Mouse (Mus musculus) MEL (cell line): ENCODE measurements around the gene Pkdcc. TPM values are rescaled to one million over a fixed set of nuclear protein-coding genes. Genes with fewer than 3 reads are reported as not detected.

Source experiments
- DNase-seq: peaks from one replicate; pipeline ENCODE4 v3.0.0; 2011; ENCODE audit warnings: low read depth, low spot score
- H3K27ac ChIP-seq: 2 replicates; pipeline ENCODE4 v1.5.1; 2012; ENCODE audit warnings: low read depth, mild to moderate bottlenecking, control low read depth, low read length, moderate library complexity; ENCODE audit not compliant: control insufficient read depth
- H3K27me3 ChIP-seq, 2 experiments: fragments of 150-350 bp in 1 of 2; sonication (generic) in 1 of 2; 2 replicates each; pipeline ENCODE4 v1.6.1; 2012; ENCODE audit warnings: low read length in 2 of 2, mild to moderate bottlenecking in 2 of 2, improper control_type of control experiment in 1 of 2, moderate library complexity in 1 of 2; ENCODE audit not compliant: insufficient read depth in 2 of 2, control insufficient read depth in 1 of 2
- H3K36me3 ChIP-seq, 2 experiments: 2 replicates each; pipeline ENCODE4 v1.6.1; 2012 to 2014; ENCODE audit warnings: low read length in 2 of 2, improper control_type of control experiment in 1 of 2, inconsistent platforms in 1 of 2, mild to moderate bottlenecking in 1 of 2; ENCODE audit not compliant: insufficient read depth in 2 of 2, control insufficient read depth in 1 of 2
- H3K4me1 ChIP-seq, 2 experiments: fragments of 150-350 bp in 1 of 2; sonication (generic) in 1 of 2; 2 replicates each; pipeline ENCODE4 v1.6.1; 2012; ENCODE audit warnings: low read length in 2 of 2, improper control_type of control experiment in 1 of 2, mild to moderate bottlenecking in 1 of 2; ENCODE audit not compliant: insufficient read depth in 2 of 2, control insufficient read depth in 1 of 2
- H3K4me3 ChIP-seq, 2 experiments: fragments of 150-350 bp in 1 of 2; sonication (generic) in 1 of 2; 2 replicates each; pipeline ENCODE4 v1.5.1; 2012; ENCODE audit warnings: low read depth in 2 of 2, low read length in 2 of 2, mild to moderate bottlenecking in 2 of 2, moderate library complexity in 2 of 2, control low read depth in 1 of 2, improper control_type of control experiment in 1 of 2; ENCODE audit not compliant: control insufficient read depth in 1 of 2, insufficient read depth in 1 of 2
- H3K79me2 ChIP-seq: 2 replicates; pipeline ENCODE4 v1.6.1; 2012; ENCODE audit warnings: mild to moderate bottlenecking, low read length, moderate library complexity; ENCODE audit not compliant: control insufficient read depth, poor library complexity, insufficient read depth
- H3K9ac ChIP-seq: 2 replicates; pipeline ENCODE4 v1.6.1; 2012; ENCODE audit warnings: low read depth, mild to moderate bottlenecking, control low read depth, low read length, moderate library complexity; ENCODE audit not compliant: control insufficient read depth, poor library complexity, severe bottlenecking
- H3K9me3 ChIP-seq: fragments of 150-350 bp; sonication (generic); replicated peaks from 2 replicates; pipeline ENCODE4 v1.6.1; 2012; ENCODE audit warnings: mild to moderate bottlenecking, low read length, improper control_type of control experiment, moderate library complexity; ENCODE audit not compliant: insufficient read depth
- BHLHE40 ChIP-seq: IDR thresholded peaks from 2 replicates; pipeline ENCODE4 v1.6.1; 2012; ENCODE audit warnings: low read depth, mild to moderate bottlenecking, inconsistent platforms, low read length, improper control_type of control experiment, borderline replicate concordance
- CHD2 ChIP-seq: IDR thresholded peaks from 2 replicates; pipeline ENCODE4 v1.6.1; 2011; ENCODE audit warnings: low read length, improper control_type of control experiment
- E2F4 ChIP-seq: IDR thresholded peaks from 2 replicates; pipeline ENCODE4 v1.6.1; 2011; ENCODE audit warnings: low read depth, low read length, improper control_type of control experiment, borderline replicate concordance
- ELF1 ChIP-seq: IDR thresholded peaks from 2 replicates; pipeline ENCODE4 v1.6.1; 2014; ENCODE audit warnings: low read depth, mild to moderate bottlenecking, inconsistent platforms, low read length, improper control_type of control experiment, moderate library complexity
- ETS1 ChIP-seq: IDR thresholded peaks from 2 replicates; pipeline ENCODE4 v1.6.1; 2012; ENCODE audit warnings: low read depth, mild to moderate bottlenecking, inconsistent platforms, low read length, improper control_type of control experiment, moderate library complexity
- GATA1 ChIP-seq: IDR thresholded peaks from 2 replicates; pipeline ENCODE4 v1.6.1; 2011; ENCODE audit warnings: low read depth, low read length, improper control_type of control experiment
- HCFC1 ChIP-seq: IDR thresholded peaks from 2 replicates; pipeline ENCODE4 v1.6.1; 2012; ENCODE audit warnings: low read depth, mild to moderate bottlenecking, inconsistent platforms, low read length, improper control_type of control experiment, moderate library complexity
- JUND ChIP-seq: IDR thresholded peaks from 2 replicates; pipeline ENCODE4 v1.6.1; 2011; ENCODE audit warnings: low read depth, mild to moderate bottlenecking, improper control_type of control experiment, low read length
- MAFK ChIP-seq: IDR thresholded peaks from 2 replicates; pipeline ENCODE4 v1.6.1; 2011; ENCODE audit warnings: low read depth, mild to moderate bottlenecking, low read length, improper control_type of control experiment, borderline replicate concordance
- MAX ChIP-seq: IDR thresholded peaks from 2 replicates; pipeline ENCODE4 v1.6.1; 2011; ENCODE audit warnings: low read length, improper control_type of control experiment
- MYC ChIP-seq: IDR thresholded peaks from 2 replicates; pipeline ENCODE4 v1.6.1; 2011; ENCODE audit warnings: low read depth, mild to moderate bottlenecking, low read length, improper control_type of control experiment, moderate library complexity
- POLR2AphosphoS2 ChIP-seq: IDR thresholded peaks from 2 replicates; pipeline ENCODE4 v1.6.1; 2011; ENCODE audit warnings: low read length, improper control_type of control experiment
- POLR2AphosphoS5 ChIP-seq: IDR thresholded peaks from 2 replicates; pipeline ENCODE4 v1.6.1; 2012; ENCODE audit warnings: low read depth, borderline replicate concordance, mild to moderate bottlenecking, inconsistent platforms, low read length, moderate library complexity, mixed read lengths
- RAD21 ChIP-seq: IDR thresholded peaks from 2 replicates; pipeline ENCODE4 v1.6.1; 2011; ENCODE audit warnings: mild to moderate bottlenecking, low read depth, low read length, improper control_type of control experiment
- TBP ChIP-seq: IDR thresholded peaks from 2 replicates; pipeline ENCODE4 v1.8.0; 2011; ENCODE audit warnings: low read depth, low read length, improper control_type of control experiment
- USF1 ChIP-seq: IDR thresholded peaks from 2 replicates; pipeline ENCODE4 v1.6.1; 2014; ENCODE audit warnings: low read depth, mild to moderate bottlenecking, inconsistent platforms, low read length, improper control_type of control experiment, moderate library complexity
- ZC3H11A ChIP-seq: IDR thresholded peaks from 2 replicates; pipeline ENCODE4 v1.6.1; 2012; ENCODE audit warnings: low read depth, mild to moderate bottlenecking, inconsistent platforms, low read length, improper control_type of control experiment
- ZKSCAN1 ChIP-seq: IDR thresholded peaks from 2 replicates; pipeline ENCODE4 v1.6.1; 2012; ENCODE audit warnings: low read depth, mild to moderate bottlenecking, inconsistent platforms, low read length, improper control_type of control experiment, moderate library complexity
- polyA plus RNA-seq, 2 experiments: library from polyadenylated mRNA; stranded (reverse) in 1 of 2; unstranded in 1 of 2; fragments of >175 nt in 1 of 2; fragments of >200 nt in 1 of 2; gene quantifications; 2 replicates each; pipeline versions ENCODE4 v1.2.1 to v1.2.4; 2012; ENCODE audit warnings: low replicate concordance in 2 of 2, low read depth in 1 of 2; ENCODE audit not compliant: insufficient read length in 2 of 2, insufficient read depth in 1 of 2, missing spikeins in 1 of 2
- total RNA-seq: library from RNA; depleted of rRNA; stranded (reverse); fragments of 300-350 nt; gene quantifications from 2 replicates; pipeline ENCODE4 v1.2.3, GENCODE M21; 2012

The Pkdcc gene
- total and polyA plus RNA-seq, 3 experiments = not detected

- Histone ChIP-seq H3K27me3 (no peaks in the 10 kb centered on the region), H3K9me3 (no peaks in the 10 kb centered on the region), H3K27ac (no peak overlapping the region), H3K79me2 (no peaks in the 10 kb centered on the region), H3K4me3 (no peak overlapping the region), H3K9ac (no peak overlapping the region), H3K36me3 (no peaks in the 10 kb centered on the region), H3K4me1 (no peaks in the 10 kb centered on the region)
- no peak for TF ChIP-seq ETS1
- TF ChIP-seq HCFC1 = no peak
- no peak for TF ChIP-seq MAX
- TF ChIP-seq ZKSCAN1 = no peak
- DNase-seq = no peak
Observed at GRCm38 (mm10) chr17:83197361-83197923, 17.6 kb upstream of the Pkdcc start.

GRCm38 (mm10) chr17:83200469-83200868, 14.6 kb upstream of the Pkdcc start:
- Histone ChIP-seq H3K27me3 (no peaks in the 10 kb centered on the region), H3K9me3 (no peaks in the 10 kb centered on the region)
- DNase-seq = no peak

GRCm38 (mm10) chr17:83201257-83201656, 13.8 kb upstream of the Pkdcc start:
- H3K27ac ChIP-seq = no peak overlapping the region
- no peaks in the 10 kb centered on the region for H3K79me2 ChIP-seq
- no peak overlapping the region for H3K9ac ChIP-seq
- TF ChIP-seq MYC (no peak), ZC3H11A (no peak), RAD21 (no peak), ELF1 (no peak), POLR2AphosphoS2 (no peak), CHD2 (no peak), TBP (no peak), POLR2AphosphoS5 (no peak), HCFC1 (no peak), BHLHE40 (no peak), GATA1 (no peak), MAFK (no peak), E2F4 (no peak)
- no peaks in the 10 kb centered on the region for H3K4me1 ChIP-seq
- no peaks in the 10 kb centered on the region for H3K9me3 ChIP-seq
- no peaks in the 10 kb centered on the region for H3K36me3 ChIP-seq
- H3K27me3 ChIP-seq = no peaks in the 10 kb centered on the region
- DNase-seq = no peak
- no peak overlapping the region for H3K4me3 ChIP-seq

More at GRCm38 (mm10) chr17:83200469-83200868, 14.6 kb upstream of the Pkdcc start:
- Histone ChIP-seq H3K9ac (no peak overlapping the region), H3K27ac (no peak overlapping the region), H3K4me1 (no peaks in the 10 kb centered on the region), H3K36me3 (no peaks in the 10 kb centered on the region), H3K4me3 (no peak overlapping the region), H3K79me2 (no peaks in the 10 kb centered on the region)
- no peak for TF ChIP-seq MYC
- TF ChIP-seq USF1 = no peak
- no peak for TF ChIP-seq JUND
- no peak for TF ChIP-seq MAX
